Mouse (Mus musculus) G1E (cell line): Measurements from ENCODE around the gene Otx1. TPM values are rescaled to one million over a fixed set of nuclear protein-coding genes. Genes with fewer than 3 reads are reported as not detected.

ENCODE experiments used
- ATAC-seq: 2 replicates; pipeline ENCODE4 v1.8.0; 2016; ENCODE audit warnings: mild to moderate bottlenecking; ENCODE audit not compliant: insufficient number of reproducible peaks, poor library complexity, low FRiP score, severe bottlenecking; ENCODE audit errors: extremely low read depth
- DNase-seq: peaks from one replicate; pipeline ENCODE4 v3.0.0; 2012; ENCODE audit warnings: low spot score
- H3K27me3 ChIP-seq: 2 replicates; pipeline ENCODE4 v1.6.1; 2012; ENCODE audit warnings: mild to moderate bottlenecking, low read length, inconsistent platforms; ENCODE audit not compliant: insufficient read depth
- H3K36me3 ChIP-seq: replicated peaks from 2 replicates; pipeline ENCODE3; 2012; ENCODE audit warnings: mild to moderate bottlenecking, inconsistent platforms
- H3K4me1 ChIP-seq: 2 replicates; pipeline ENCODE4 v1.6.1; 2012; ENCODE audit warnings: low read depth, low read length, inconsistent platforms, mixed read lengths; ENCODE audit not compliant: insufficient read depth
- H3K4me3 ChIP-seq: 2 replicates; pipeline ENCODE4 v1.5.1; 2012; ENCODE audit warnings: low read depth, mild to moderate bottlenecking, inconsistent platforms, low read length, moderate library complexity, mixed read lengths
- H3K9me3 ChIP-seq: replicated peaks from 2 replicates; pipeline ENCODE4 v1.6.1; 2012; ENCODE audit warnings: inconsistent platforms
- CTCF ChIP-seq: IDR thresholded peaks from 2 replicates; pipeline ENCODE4 v1.5.1; 2012; ENCODE audit warnings: low read depth, low read length, inconsistent platforms, mixed read lengths
- GATA1 ChIP-seq: IDR thresholded peaks from 2 replicates; pipeline ENCODE4 v1.6.1; 2012; ENCODE audit warnings: borderline replicate concordance, low read length, inconsistent platforms, mixed read lengths
- GATA2 ChIP-seq: IDR thresholded peaks from 2 replicates; pipeline ENCODE4 v1.6.1; 2012; ENCODE audit warnings: low read depth, low read length, inconsistent platforms, borderline replicate concordance
- POLR2AphosphoS5 ChIP-seq: IDR thresholded peaks from 2 replicates; pipeline ENCODE4 v1.6.1; 2012; ENCODE audit warnings: low read depth, low read length, inconsistent platforms; ENCODE audit not compliant: insufficient replicate concordance
- TAL1 ChIP-seq: conservative IDR thresholded peaks from 2 replicates; pipeline ENCODE4 v1.6.1; 2012; ENCODE audit warnings: low read depth, low read length, inconsistent platforms, mixed read lengths
- polyA plus RNA-seq: library from polyadenylated mRNA; stranded (reverse); fragments of >175 nt; gene quantifications from 2 replicates; pipeline ENCODE4 v1.2.3, GENCODE M21; 2012
- total RNA-seq, 2 experiments: library from RNA; stranded (forward) in 1 of 2; stranded (reverse) in 1 of 2; fragments of 200-1000 nt in 1 of 2; fragments of >200 nt in 1 of 2; fragmentation: Nextera tagmentation in 1 of 2; gene quantifications; 2 replicates each; pipeline ENCODE4 v1.2.3; 2014 to 2017

Gene Otx1
- total and polyA plus RNA-seq, 3 experiments: 0.11 to 0.12 TPM; not detected in 1

DNA sequence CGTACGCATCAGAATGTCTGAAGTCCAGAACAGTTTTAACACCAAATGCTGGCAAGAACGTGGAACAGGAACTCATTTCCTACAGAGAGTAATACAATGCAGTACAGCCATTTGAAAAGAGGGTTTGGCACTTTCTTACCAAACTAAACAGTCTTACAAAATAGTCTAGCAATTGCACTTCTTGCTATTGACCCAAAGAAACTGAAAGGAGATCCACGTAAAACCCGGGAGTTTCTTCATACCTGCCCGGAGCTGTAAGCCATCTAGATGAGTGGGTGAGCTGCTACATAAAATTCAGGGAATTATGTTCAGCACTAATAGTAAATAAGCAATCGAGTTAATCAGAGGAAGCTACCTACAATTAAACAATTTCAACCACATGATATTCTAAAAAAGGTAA lies 47.5 kb downstream of the Otx1 start:
- Histone ChIP-seq H3K36me3 (no peaks in the 10 kb centered on the region), H3K4me1 (no peaks in the 10 kb centered on the region), H3K9me3 (no peaks in the 10 kb centered on the region), H3K27me3 (no peaks in the 10 kb centered on the region), H3K4me3 (no peak overlapping the region)
- TF ChIP-seq TAL1: no peak
- TF ChIP-seq GATA1: no peak
- TF ChIP-seq CTCF: no peak
- TF ChIP-seq POLR2AphosphoS5: no peak
- TF ChIP-seq GATA2: no peak
- ATAC-seq (no peak), DNase-seq (no peak)

DNA sequence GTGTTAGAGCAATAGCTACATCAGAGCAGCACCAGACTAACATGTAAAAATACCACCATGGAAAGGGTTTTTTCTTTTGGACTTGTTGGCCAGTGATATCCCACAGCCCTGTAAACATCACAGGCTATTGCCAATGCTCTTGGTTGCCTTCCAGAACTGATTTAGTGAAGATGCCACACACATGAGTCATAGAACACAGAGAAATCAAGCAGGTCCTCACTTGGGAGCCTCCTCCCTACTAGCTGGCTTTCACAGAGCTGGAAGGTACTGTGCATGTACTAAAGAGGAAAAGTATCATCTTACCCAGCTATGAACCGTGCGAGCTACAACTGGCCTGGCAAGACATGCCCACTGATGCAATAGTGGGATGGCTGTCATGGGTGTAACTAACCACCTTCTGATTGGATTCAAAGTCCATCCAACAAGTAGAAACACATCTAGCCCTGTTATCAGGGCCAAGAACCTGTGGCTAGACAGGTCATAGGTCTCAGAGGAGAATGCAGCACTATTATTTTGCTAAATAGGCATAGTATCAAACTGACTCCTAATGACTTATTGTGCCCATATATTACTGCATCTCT lies 51.0 kb downstream of the Otx1 start:
- no peaks in the 10 kb centered on the region for H3K9me3 ChIP-seq
- no peaks in the 10 kb centered on the region for H3K4me1 ChIP-seq
- H3K27me3 ChIP-seq: no peaks in the 10 kb centered on the region
- no peak for TF ChIP-seq CTCF
- TF ChIP-seq TAL1: no peak
- TF ChIP-seq GATA2: no peak
- no peak for TF ChIP-seq GATA1
- TF ChIP-seq POLR2AphosphoS5: no peak
- H3K4me3 ChIP-seq: no peak overlapping the region
- DNase-seq (no peak), ATAC-seq (no peak)
- H3K36me3 ChIP-seq: no peaks in the 10 kb centered on the region

DNA sequence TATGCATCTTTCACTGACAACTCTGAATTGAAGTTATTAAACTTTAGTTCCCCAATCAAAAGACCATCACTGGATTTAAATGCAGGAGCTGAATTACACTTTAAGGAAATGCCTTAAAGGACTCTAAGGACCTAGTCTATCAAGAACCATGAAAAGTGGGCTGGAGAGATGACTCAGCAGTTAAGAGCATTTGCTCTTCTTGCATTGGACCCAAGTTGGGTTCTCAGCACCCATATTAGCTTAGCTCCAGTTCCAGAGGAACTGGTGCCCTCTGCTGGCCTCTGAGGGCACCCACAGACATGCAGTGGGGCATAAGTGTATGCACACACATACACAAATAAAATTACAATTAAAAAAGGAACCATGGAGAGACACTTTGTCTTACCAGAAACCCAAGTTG lies 52.6 kb downstream of the Otx1 start:
- ATAC-seq (no peak), DNase-seq (no peak)
- TF ChIP-seq GATA2 (no peak), CTCF (no peak), GATA1 (no peak), POLR2AphosphoS5 (no peak), TAL1 (no peak)
- H3K36me3 ChIP-seq: no peaks in the 10 kb centered on the region
- no peaks in the 10 kb centered on the region for H3K27me3 ChIP-seq
- no peaks in the 10 kb centered on the region for H3K4me1 ChIP-seq
- no peak overlapping the region for H3K4me3 ChIP-seq
- no peaks in the 10 kb centered on the region for H3K9me3 ChIP-seq
